Mouse (Mus musculus) forebrain, embryonic 15.5 days (tissue): ENCODE results near the gene Syngap1. TPM values are rescaled to one million over a fixed set of nuclear protein-coding genes. Genes with fewer than 3 reads are reported as not detected.
"Not testable (repeated sequence)": the region's sequence is repeated elsewhere in the genome, so short reads cannot be mapped to it uniquely, and the experiment has no call there.

Source experiments
- ATAC-seq: fragments of 200-750 bp; cut with Nextera tagmentation; replicated peaks from 2 replicates; pipeline ENCODE4 v1.8.0; 2017; ENCODE audit warnings: mild to moderate bottlenecking, moderate TSS enrichment, moderate library complexity
- H3K27ac ChIP-seq: fragments of 300-500 bp; sonication (generic); replicated peaks from 2 replicates; pipeline ENCODE4 v1.5.1; 2015; ENCODE audit warnings: mild to moderate bottlenecking, inconsistent platforms
- H3K27me3 ChIP-seq: fragments of 300-500 bp; sonication (generic); 2 replicates; pipeline ENCODE4 v1.6.1; 2015; ENCODE audit warnings: inconsistent platforms
- H3K36me3 ChIP-seq: fragments of 300-500 bp; sonication (generic); 2 replicates; pipeline ENCODE4 v1.6.1; 2015; ENCODE audit warnings: mild to moderate bottlenecking, inconsistent platforms
- H3K4me1 ChIP-seq: fragments of 300-500 bp; sonication (generic); 2 replicates; pipeline ENCODE4 v1.6.1; 2015; ENCODE audit warnings: inconsistent platforms
- H3K4me2 ChIP-seq: fragments of 300-500 bp; sonication (generic); replicated peaks from 2 replicates; pipeline ENCODE4 v1.6.1; 2015; ENCODE audit warnings: mild to moderate bottlenecking, inconsistent platforms
- H3K4me3 ChIP-seq: fragments of 300-500 bp; sonication (generic); 2 replicates; pipeline ENCODE4 v1.5.1; 2015; ENCODE audit warnings: mild to moderate bottlenecking, inconsistent platforms
- H3K9ac ChIP-seq: fragments of 300-500 bp; sonication (generic); replicated peaks from 2 replicates; pipeline ENCODE4 v1.6.1; 2015; ENCODE audit warnings: mild to moderate bottlenecking, inconsistent platforms
- H3K9me3 ChIP-seq: fragments of 300-500 bp; sonication (generic); 2 replicates; pipeline ENCODE4 v1.6.1; 2016; ENCODE audit warnings: inconsistent platforms
- WGBS: fragments of 180-500 bp; shearing (Covaris S2); methylation state at CpG from one replicate; pipeline ENCODE4 v1.1.7; 2015; ENCODE audit warnings: mixed read lengths; 5-methylcytosine and 5-hydroxymethylcytosine counted together
- polyA plus RNA-seq: library from polyadenylated mRNA; unstranded; fragments of >200 nt; fragmentation: Nextera tagmentation; extraction: Ambion mirVana; gene quantifications from 2 replicates; pipeline ENCODE4 v1.2.1, GENCODE M21; 2015

Syngap1 gene
- polyA plus RNA-seq, 1 experiment from 2014 or later, result 6.5 TPM

- H3K9me3 ChIP-seq, H3K4me3 ChIP-seq, H3K9ac ChIP-seq, H3K36me3 ChIP-seq, H3K27ac ChIP-seq, H3K4me2 ChIP-seq, H3K27me3 ChIP-seq, ATAC-seq: not testable (repeated sequence)
- WGBS, result 80% methylated on average over 2 of the region's 2 CpGs
- H3K4me1 ChIP-seq, result peaks cover 16% of the 10 kb centered on the region
Measured at GRCm38 (mm10) chr17:26919516-26919915, 21.5 kb upstream of the Syngap1 start.

DNA sequence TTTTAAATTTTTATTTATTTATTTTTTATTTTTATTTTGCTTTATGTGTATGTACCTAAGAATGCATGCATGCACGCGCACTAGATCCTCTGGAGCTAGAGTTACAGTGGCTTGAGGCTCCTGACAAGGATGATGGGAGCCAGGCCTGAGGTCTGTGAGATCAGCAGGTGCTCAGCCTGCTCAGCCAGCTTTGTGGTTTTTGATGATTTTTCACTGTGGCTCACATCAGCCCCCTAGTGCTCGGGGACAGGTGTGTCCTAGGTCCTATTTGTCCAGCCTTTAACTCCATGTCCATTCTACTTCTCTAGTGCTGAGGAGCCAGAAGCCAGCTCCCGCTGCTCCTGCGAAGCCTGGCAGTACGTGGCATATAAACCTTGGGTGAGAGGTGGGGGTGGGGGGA, 18.7 kb upstream of the Syngap1 start:
- H3K27me3 ChIP-seq, H3K36me3 ChIP-seq, ATAC-seq, H3K9ac ChIP-seq, H3K9me3 ChIP-seq, H3K4me2 ChIP-seq, H3K4me3 ChIP-seq, H3K27ac ChIP-seq: not testable (repeated sequence)
- WGBS, result 85% methylated on average over 6 of the region's 6 CpGs
- H3K4me1 ChIP-seq, result peaks cover 14% of the 10 kb centered on the region

DNA sequence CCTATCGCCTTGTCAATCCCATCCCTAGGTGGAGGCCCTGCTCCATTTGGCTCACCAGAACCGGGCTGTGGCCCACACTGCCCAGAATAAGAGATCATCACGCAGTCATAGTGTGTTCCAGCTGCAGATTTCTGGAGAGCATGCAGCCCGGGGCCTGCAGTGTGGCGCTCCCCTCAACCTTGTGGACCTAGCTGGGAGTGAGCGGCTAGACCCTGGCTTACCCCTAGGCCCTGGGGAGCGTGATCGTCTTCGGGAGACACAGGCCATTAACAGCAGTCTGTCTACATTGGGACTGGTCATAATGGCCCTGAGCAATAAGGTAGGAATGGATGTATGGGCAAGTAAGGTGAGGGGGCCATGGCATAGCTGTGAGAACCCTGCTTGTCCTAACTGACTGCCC, 15.6 kb upstream of the Syngap1 start:
- H3K27ac ChIP-seq, H3K4me3 ChIP-seq, H3K4me1 ChIP-seq, H3K27me3 ChIP-seq, H3K9me3 ChIP-seq, H3K4me2 ChIP-seq, ATAC-seq, H3K9ac ChIP-seq, H3K36me3 ChIP-seq: not testable (repeated sequence)
- 95% methylated on average over 9 of the region's 9 CpGs for WGBS

DNA sequence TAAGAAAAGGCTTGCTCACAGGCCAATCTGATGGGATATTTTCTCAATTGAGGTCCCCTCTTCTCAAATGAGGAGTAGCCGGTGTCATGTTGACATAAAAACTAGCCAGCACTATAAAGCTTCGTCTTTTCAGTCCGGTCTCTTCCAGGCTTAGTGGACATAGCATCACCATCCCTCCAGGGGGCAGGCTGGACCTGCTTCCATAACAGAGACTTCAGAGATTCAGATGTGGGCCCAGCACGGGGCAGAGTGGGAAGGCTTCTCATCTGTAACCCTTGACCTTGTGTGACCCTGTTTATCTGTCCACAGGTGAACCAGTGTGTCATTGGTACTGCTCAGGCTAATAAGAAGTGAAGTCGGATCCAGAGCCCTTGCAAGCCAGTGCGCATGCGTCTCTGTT, 9.3 kb upstream of the Syngap1 start:
- H3K4me3 ChIP-seq, ATAC-seq, H3K9ac ChIP-seq, H3K27me3 ChIP-seq, H3K4me2 ChIP-seq, H3K9me3 ChIP-seq, H3K27ac ChIP-seq: not testable (repeated sequence)
- peaks cover 17% of the 10 kb centered on the region for H3K4me1 ChIP-seq
- peaks cover 17% of the 10 kb centered on the region for H3K36me3 ChIP-seq
- 68% methylated on average over 7 of the region's 7 CpGs for WGBS

DNA sequence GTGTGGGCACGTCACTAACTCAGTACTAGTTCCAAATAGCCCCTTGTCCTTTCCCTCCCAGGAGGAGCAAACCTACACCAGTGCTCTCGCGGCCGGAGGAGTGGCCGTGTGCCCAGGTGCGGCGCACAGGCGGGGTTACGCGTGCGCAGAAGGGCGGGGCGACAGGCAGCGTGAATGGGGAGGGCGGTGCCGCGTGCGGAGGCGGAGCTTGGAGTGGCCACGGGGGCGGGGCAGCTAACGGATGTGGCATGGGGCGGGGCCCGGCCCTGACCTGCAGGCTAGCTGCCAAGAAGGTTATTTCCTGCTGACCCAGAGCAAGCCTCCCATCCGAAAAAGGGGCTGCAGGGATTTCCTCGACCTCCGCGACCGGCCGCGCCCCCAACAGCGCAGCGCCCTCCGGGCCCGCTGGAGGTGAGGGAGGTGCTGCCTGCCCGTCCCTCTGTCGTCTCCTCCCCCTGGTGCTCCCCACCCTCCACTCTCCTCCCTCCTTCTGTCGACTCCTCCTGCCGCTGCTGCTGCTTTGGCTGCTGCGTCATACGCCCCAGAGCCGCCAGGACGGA, 8.1 kb upstream of the Syngap1 start, which contains the start of gene Phf1:
TSS of gene Phf1 (plus strand) at position 214 of the 560 bp plus-strand sequence.
- Histone ChIP-seq H3K36me3 (peaks cover 23% of the 10 kb centered on the region), H3K4me2 (peak within 1 kb of the TSS; percentile 70), H3K4me3 (peak within 1 kb of the TSS; percentile 65), H3K9me3 (no peaks in the 10 kb centered on the region), H3K9ac (peak within 1 kb of the TSS; percentile 74), H3K27me3 (no peaks in the 10 kb centered on the region), H3K27ac (peak within 1 kb of the TSS; percentile 87), H3K4me1 (peaks cover 24% of the 10 kb centered on the region)
- peak; percentile 86 for ATAC-seq
- under 1% methylated on average over 43 of the region's 43 CpGs for WGBS

- Histone ChIP-seq H3K9me3 (no peaks in the 10 kb centered on the region), H3K9ac (peak overlapping the region; percentile 74), H3K4me2 (peak overlapping the region; percentile 70), H3K27me3 (no peaks in the 10 kb centered on the region), H3K36me3 (peaks cover 23% of the 10 kb centered on the region), H3K27ac (peak overlapping the region; percentile 87), H3K4me1 (peaks cover 29% of the 10 kb centered on the region), H3K4me3 (peak overlapping the region; percentile 65)
- 9% methylated on average over 13 of the region's 13 CpGs for WGBS
- peak; percentile 44 for ATAC-seq
Measured at GRCm38 (mm10) chr17:26933419-26933818, 7.6 kb upstream of the Syngap1 start.

GRCm38 (mm10) chr17:26933885-26934827, 6.9 kb upstream of the Syngap1 start:
- 85% methylated on average over 16 of the region's 16 CpGs for WGBS

GRCm38 (mm10) chr17:26935027-26935426, 6.0 kb upstream of the Syngap1 start:
- no peak overlapping the region for H3K27ac ChIP-seq
- H3K9me3 ChIP-seq, result no peaks in the 10 kb centered on the region
- H3K4me2 ChIP-seq, result no peak overlapping the region
- ATAC-seq, result no peak
- no peak overlapping the region for H3K4me3 ChIP-seq
- 89% methylated on average over 9 of the region's 9 CpGs for WGBS
- H3K4me1 ChIP-seq, result peaks cover 39% of the 10 kb centered on the region
- H3K36me3 ChIP-seq, result peaks cover 20% of the 10 kb centered on the region
- no peak overlapping the region for H3K9ac ChIP-seq
- H3K27me3 ChIP-seq, result no peaks in the 10 kb centered on the region

More at GRCm38 (mm10) chr17:26933885-26934827, 6.9 kb upstream of the Syngap1 start:
- Histone ChIP-seq H3K9ac (peak overlapping the region; percentile 74), H3K27ac (peak overlapping the region; percentile 87; the same call in 1 of the 2 replicates), H3K9me3 (no peaks in the 10 kb centered on the region), H3K27me3 (no peaks in the 10 kb centered on the region), H3K36me3 (peaks cover 21% of the 10 kb centered on the region), H3K4me2 (peak overlapping the region; percentile 70), H3K4me1 (peaks cover 35% of the 10 kb centered on the region), H3K4me3 (peak overlapping the region; percentile 65)
- ATAC-seq, result no peak

- Histone ChIP-seq H3K9ac (no peak overlapping the region), H3K36me3 (peaks cover 20% of the 10 kb centered on the region), H3K4me3 (no peak overlapping the region), H3K4me1 (peaks cover 49% of the 10 kb centered on the region), H3K4me2 (no peak overlapping the region), H3K27me3 (no peaks in the 10 kb centered on the region), H3K27ac (no peak overlapping the region), H3K9me3 (no peaks in the 10 kb centered on the region)
- no peak for ATAC-seq
- WGBS, result 75% methylated on average over 12 of the region's 12 CpGs
Measured at GRCm38 (mm10) chr17:26936453-26936852, 4.6 kb upstream of the Syngap1 start.

GRCm38 (mm10) chr17:26936921-26937695, 3.9 kb upstream of the Syngap1 start:
- Histone ChIP-seq H3K9me3 (no peaks in the 10 kb centered on the region), H3K4me2 (no peak overlapping the region), H3K27ac (no peak overlapping the region), H3K4me1 (peaks cover 52% of the 10 kb centered on the region), H3K9ac (no peak overlapping the region), H3K36me3 (peaks cover 20% of the 10 kb centered on the region), H3K4me3 (no peak overlapping the region), H3K27me3 (no peaks in the 10 kb centered on the region)
- no peak for ATAC-seq
- WGBS, result 88% methylated on average over 15 of the region's 15 CpGs

DNA sequence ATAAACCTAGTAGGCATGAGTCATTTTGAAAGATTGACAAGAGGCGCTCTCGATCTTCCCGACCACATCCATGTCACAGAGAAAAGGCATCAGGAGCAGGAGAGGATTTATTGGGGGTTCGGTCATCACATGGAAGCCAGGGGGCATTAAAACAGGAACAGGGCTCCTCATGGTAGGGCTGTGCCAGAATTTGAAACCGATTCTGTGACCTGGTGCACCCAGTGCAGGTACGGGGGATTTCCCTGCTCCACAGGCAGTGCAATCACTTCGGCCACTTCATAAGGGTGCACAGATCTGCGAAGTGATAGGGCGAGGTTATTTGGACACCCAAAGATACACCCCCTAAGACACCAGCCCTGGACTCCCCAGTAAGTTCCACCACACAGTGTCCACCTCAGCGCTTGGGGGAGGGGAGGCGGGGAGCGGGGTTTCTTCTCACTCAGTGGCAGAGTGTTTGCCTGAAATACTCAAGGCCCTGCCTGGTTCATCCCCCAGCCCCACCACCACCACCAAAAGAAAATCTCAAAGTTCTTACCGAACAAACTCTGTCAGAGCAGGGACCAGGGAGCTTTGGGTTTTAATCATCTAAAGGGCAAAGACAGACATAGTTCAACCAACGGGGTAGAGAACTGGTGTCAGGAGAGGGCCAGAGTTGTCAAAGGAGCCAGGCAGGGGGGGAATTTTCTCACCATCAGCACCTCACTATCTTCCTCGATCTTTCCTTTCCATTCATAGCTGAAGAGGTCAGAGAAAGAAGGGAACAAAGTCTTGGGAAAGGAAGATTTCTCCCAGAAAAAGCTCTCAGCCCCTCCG, 3.0 kb upstream of the Syngap1 start:
- H3K9me3 ChIP-seq, result no peaks in the 10 kb centered on the region
- H3K36me3 ChIP-seq, result peaks cover 20% of the 10 kb centered on the region
- 67% methylated on average over 16 of the region's 16 CpGs for WGBS
- peaks cover 55% of the 10 kb centered on the region for H3K4me1 ChIP-seq
- peak overlapping the region; percentile 77 for H3K9ac ChIP-seq
- H3K4me2 ChIP-seq, result peak overlapping the region; percentile 99
- ATAC-seq, result no peak
- 0 out of 2 replicates have a peak overlapping the region, but pooled peaks have one; percentile 98 for H3K27ac ChIP-seq
- H3K4me3 ChIP-seq, result peak overlapping the region; percentile 87
- H3K27me3 ChIP-seq, result no peaks in the 10 kb centered on the region
